Comparison of ENCODE assay signal across 9 mouse cellular contexts in the genomic region with DNA sequence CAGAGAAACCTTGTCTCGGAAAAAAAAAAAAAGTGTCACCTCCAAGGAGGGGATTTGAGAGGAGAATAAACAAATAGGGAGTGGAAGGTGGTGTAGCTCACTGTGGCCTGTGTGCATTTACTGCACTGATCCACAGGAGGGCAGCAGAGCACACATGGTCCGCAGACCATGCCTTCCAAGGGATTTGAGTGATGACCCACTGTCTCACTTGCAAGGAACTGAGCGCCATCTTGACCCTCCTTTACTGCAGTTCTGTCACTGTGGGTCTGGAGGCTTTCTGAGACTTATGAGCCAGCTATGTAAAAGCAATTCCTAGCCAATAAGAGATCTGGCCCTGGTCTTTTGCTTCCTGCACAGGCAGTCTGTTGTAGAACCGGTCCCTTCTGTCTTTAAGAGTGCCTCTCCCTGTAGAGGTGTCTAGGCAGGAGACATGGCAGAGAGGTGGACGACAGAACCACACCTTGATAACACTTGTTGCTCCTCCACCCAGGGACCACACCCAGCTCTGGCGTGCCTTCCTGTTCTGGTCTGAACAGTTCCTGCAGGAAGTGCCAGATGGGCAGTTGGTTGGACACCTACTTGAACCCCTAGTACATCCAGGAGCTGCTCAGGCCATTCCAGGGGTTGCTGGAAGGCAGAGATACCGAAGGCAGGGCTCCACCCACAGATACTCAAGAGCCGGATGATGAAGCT. TPM values are rescaled to one million over a fixed set of nuclear protein-coding genes. Genes with fewer than 3 reads are reported as not detected.
DNase-seq lines count a peak whose midpoint lies in the region; ATAC-seq and TF ChIP-seq lines count a peak whose summit lies in the region.
"Had no signal": no experiment of that assay in that cellular context is flagged by ENCODE, and none has a peak within 500 bp of the region (broad histone marks: within the 10 kb centered on the region; RNA-seq: fewer than 3 reads in every experiment).

No protein-coding gene starts in this region.

- WGBS in midbrain, embryonic 10.5 days, result 56% methylated on average over 8 of the region's 8 CpGs
- WGBS in midbrain, embryonic 13.5 days, result 57% methylated on average over 8 of the region's 8 CpGs
- 52% methylated on average over 8 of the region's 8 CpGs for WGBS in olfactory bulb, adult 2 months

- peak; percentile 71 for TF ChIP-seq CTCF in olfactory bulb, adult 2 months (IDR thresholded peaks at IDR 0.05; ENCODE audit: insufficient read depth, low read depth, low read length)

- H3K27ac ChIP-seq in midbrain, embryonic 10.5 days (replicated peaks), result peak overlapping the region; percentile 75
- no peak overlapping the region for H3K27ac ChIP-seq in midbrain, embryonic 13.5 days
- no peak overlapping the region for H3K27ac ChIP-seq in olfactory bulb, adult 2 months (ENCODE audit: insufficient read depth, low read depth, low read length)

- peak; percentile 73 for DNase-seq in midbrain, embryonic 10.5 days (ENCODE audit: low spot score)
- DNase-seq in T-cell, adult 2 months (ENCODE audit: low spot score), result peak; percentile 23
- DNase-seq in cerebellum, postnatal 10 days, result peak; percentile 86 to 88
- peak; percentile 73 to 80 for DNase-seq in heart, postnatal 14 days
- DNase-seq in left cerebral cortex, postnatal 36 days (ENCODE audit: low spot score in 2 of 2), result peak; percentile 57 to 59

- H3K4me1 ChIP-seq in midbrain, embryonic 10.5 days, result peaks cover 29% of the 10 kb centered on the region
- H3K4me1 ChIP-seq in midbrain, embryonic 13.5 days (replicated peaks), result peaks cover 9% of the 10 kb centered on the region; the same call in 1 of the 2 replicates
- H3K4me1 ChIP-seq in olfactory bulb, adult 2 months (ENCODE audit: control insufficient read depth, insufficient read depth, low read length), result peaks cover 42% of the 10 kb centered on the region

- H3K9me3 ChIP-seq in midbrain, embryonic 10.5 days (replicated peaks), result no peaks in the 10 kb centered on the region
- H3K9me3 ChIP-seq in midbrain, embryonic 13.5 days, result no peaks in the 10 kb centered on the region

- no peak overlapping the region for H3K4me3 ChIP-seq in midbrain, embryonic 10.5 days
- no peak overlapping the region for H3K4me3 ChIP-seq in midbrain, embryonic 13.5 days (replicated peaks)
- no peak overlapping the region for H3K4me3 ChIP-seq in olfactory bulb, adult 2 months (ENCODE audit: insufficient read depth, low read depth, low read length)
- H3K4me3 ChIP-seq: myocyte had no signal

- intact Hi-C loops in heart, postnatal 14 days (cut with DNase I), result loop anchor here (1.0 to 5.0 kb wide), 3 partner anchors 129 to 435 kb away; partner anchors contain the start of genes Ren1 and Snrpe
- intact Hi-C loops in left cerebral cortex, postnatal 36 days (cut with DNase I), result loop anchor here (1.0 to 10.0 kb wide), 4 partner anchors 31 to 417 kb away; no protein-coding TSS in a partner anchor

- H3K4me2 ChIP-seq in midbrain, embryonic 13.5 days (replicated peaks), result no peak overlapping the region

- no peak for TF ChIP-seq POLR2A in olfactory bulb, adult 2 months (IDR thresholded peaks at IDR 0.05; ENCODE audit: insufficient read depth, low read depth, low read length)

- H3K27me3 ChIP-seq in midbrain, embryonic 10.5 days (ENCODE audit: low read depth, poor library complexity, severe bottlenecking), result peaks cover 41% of the 10 kb centered on the region
- no peaks in the 10 kb centered on the region for H3K27me3 ChIP-seq in midbrain, embryonic 13.5 days

- ATAC-seq in midbrain, embryonic 13.5 days, result no peak
- no peak for ATAC-seq in inflammation-experienced regulatory T-cells, adult 6 months

- H3K9ac ChIP-seq in midbrain, embryonic 13.5 days (replicated peaks), result no peak overlapping the region

- no peaks in the 10 kb centered on the region for H3K36me3 ChIP-seq in midbrain, embryonic 10.5 days
- no peaks in the 10 kb centered on the region for H3K36me3 ChIP-seq in midbrain, embryonic 13.5 days

RNA-seq across cellular contexts. Expression of gene Plekha6, which starts 13.6 kb away (rescaled TPM):
- polyA plus RNA-seq in midbrain, embryonic 10.5 days (2016; fragmentation: Nextera tagmentation; extraction: Ambion mirVana), result 12.5 and 15.7 TPM in 2 replicates
- 25.4 and 28.5 TPM in 2 replicates for polyA plus RNA-seq in midbrain, embryonic 13.5 days (2015; fragmentation: Nextera tagmentation; extraction: Ambion mirVana)
- 10 to 100 TPM; 69.0 to 81.8 TPM for total RNA-seq in heart, postnatal 14 days (2021)
- total RNA-seq in left cerebral cortex, postnatal 36 days (2021), result 10 to 100 TPM; 66.5 to 87.4 TPM
- not detected in 2 replicates for polyA plus RNA-seq in olfactory bulb, adult 2 months (2012; ENCODE audit: insufficient read depth, insufficient read length, low replicate concordance, missing spikeins)
- polyA plus RNA-seq in inflammation-experienced regulatory T-cells, adult 6 months (2017; shearing (Covaris generic)), result under 1 TPM in 1 of 3 experiments, not detected in 2; 0.25 TPM

RNA-seq across cellular contexts. Expression of gene Ppp1r15b, which starts 46.7 kb away (rescaled TPM):
- polyA plus RNA-seq in midbrain, embryonic 10.5 days (2016; fragmentation: Nextera tagmentation; extraction: Ambion mirVana), result 48.9 and 56.8 TPM in 2 replicates
- polyA plus RNA-seq in midbrain, embryonic 13.5 days (2015; fragmentation: Nextera tagmentation; extraction: Ambion mirVana), result 33.2 and 34.3 TPM in 2 replicates
- total RNA-seq in heart, postnatal 14 days (2021), result 10 to 100 TPM; 32.2 to 34.6 TPM
- total RNA-seq in left cerebral cortex, postnatal 36 days (2021), result 10 to 100 TPM; 41.7 to 42.4 TPM
- polyA plus RNA-seq in olfactory bulb, adult 2 months (2012; ENCODE audit: insufficient read depth, insufficient read length, low replicate concordance, missing spikeins), result not detected in 2 replicates
- polyA plus RNA-seq in inflammation-experienced regulatory T-cells, adult 6 months (2017; shearing (Covaris generic)), result 10 to 100 TPM; 20.8 to 26.0 (median 23.6) TPM

Comparison
In these comparisons a context has a peak if more than half of its experiments do, and no peak if none do; other contexts are left out.
1. DNase-seq: peak in every context shown above with its lines; median percentile 87 in cerebellum, postnatal 10 days; 76 in heart, postnatal 14 days; 73 in midbrain, embryonic 10.5 days; 58 in left cerebral cortex, postnatal 36 days; 23 in T-cell, adult 2 months.